Mouse (Mus musculus): ENCODE measurements at regions not wholly inside any gene's neighbourhood (a gene's known extent, or its start where the extent isn't known, plus 50 kb on each side); places are given as distances from the start of the nearest gene placed in this dataset.

DNA sequence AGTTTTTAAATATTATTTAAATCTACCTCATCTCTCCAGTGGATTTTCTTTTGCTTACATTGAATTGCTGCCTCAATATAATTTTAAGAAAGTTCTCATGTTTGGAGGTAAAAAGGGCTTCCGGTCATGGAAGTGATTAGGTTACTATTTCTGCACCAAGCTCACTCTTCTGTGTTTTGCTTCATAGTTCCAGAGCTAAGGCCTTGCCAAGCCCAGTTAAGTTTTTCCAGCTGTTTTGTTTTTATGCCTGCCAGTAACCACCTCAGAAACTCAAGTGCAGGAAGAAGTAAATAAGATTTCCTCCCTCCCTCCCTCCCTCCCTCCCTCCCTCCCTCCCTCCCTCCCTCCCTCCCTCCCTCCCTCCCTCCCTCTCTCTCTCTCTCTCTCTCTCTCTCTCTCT, 2466.1 kb downstream of the Poteg start:
- DNase-seq = peak; percentile 7

DNA sequence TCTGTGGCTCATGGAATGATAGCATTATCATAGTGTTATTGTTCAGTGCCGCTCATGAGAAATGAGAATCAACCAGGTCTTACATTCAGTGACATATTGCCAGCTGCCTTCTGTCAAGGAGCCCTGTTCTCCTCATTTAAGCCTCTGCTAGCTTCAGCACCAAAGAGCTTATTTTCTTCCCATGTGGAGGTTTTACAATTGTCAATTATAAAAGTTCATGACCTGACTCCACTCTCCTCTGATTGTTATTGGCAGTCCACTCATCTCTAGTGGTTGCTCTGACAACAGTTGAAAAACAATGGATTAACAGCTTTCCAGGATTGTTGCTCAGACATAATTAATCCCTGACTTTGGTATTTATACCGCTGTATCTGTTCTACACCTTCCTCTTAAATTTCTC, 2473.0 kb downstream of the Poteg start:
- no peak for DNase-seq

DNA sequence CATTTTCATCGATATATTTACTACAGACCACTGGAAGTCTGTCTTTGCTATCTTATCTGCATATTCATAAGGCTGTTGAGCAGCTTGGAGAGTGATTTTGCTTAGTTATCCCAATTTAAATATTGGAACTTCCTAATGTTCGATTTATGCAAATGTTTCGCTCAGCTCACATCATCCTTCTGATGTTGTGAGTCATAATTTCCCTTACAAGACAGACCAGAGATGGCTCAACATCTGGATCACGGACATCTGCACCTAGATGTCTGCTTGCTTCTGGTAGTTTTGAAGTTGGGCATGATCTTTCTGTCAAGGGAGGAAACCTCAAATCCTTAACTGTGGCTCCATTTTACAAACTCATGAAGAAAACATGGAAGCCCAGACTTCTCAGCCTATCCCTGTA, 2480.8 kb downstream of the Poteg start:
- no peak for DNase-seq

DNA sequence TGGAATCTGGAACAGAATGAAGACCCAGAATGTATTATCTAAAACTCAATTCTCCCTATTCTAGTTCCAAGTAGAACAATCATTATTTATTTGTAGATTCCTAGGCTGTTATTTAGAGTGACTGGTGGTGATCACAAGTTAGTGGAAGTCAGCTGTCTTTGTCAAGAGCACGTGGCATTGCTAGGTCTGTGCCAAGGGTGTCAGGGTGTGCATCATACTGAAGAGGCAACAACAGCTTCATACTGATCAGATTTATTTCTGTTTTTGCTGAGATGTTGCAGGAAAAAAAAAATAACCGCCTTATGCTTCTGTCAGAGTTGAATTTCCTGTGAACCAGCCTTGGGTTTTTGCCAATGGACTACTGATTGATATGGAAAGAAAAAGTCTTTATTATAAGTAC, 2513.9 kb downstream of the Poteg start:
- no peak for DNase-seq

DNA sequence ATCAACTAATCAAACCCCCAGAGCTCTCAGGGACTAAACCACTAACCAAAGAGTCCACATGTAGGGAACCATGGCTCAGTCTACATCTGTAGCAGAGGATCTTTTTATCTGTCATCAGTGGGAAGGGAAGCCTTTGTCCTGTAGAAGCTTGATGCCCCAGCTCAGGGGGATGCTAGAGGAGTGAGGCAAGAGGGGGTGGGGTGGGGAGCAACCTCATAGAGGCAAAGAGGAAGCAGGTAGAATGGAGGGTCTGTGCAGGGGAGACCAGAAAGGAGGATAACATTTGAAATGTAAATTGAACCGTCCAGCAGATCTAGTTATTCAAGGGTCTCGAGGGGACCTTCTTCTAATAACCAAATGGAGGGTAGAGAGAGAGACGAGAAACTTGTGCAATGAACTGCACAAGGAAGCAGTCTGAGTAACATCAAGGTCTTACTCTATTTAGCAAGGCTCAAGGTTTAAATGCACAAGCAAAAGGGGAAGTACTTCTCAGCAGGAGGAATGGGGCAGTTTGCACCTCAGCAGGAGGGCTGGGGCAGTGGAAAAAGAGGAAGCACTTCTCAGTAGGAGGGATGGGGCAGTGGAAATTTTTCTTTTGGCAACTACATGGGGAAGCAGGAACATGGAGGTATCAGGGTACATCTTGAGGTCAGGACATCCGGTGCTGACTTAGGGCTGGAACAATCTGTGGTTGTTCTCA, 2529.3 kb downstream of the Poteg start:
- DNase-seq = no peak

DNA sequence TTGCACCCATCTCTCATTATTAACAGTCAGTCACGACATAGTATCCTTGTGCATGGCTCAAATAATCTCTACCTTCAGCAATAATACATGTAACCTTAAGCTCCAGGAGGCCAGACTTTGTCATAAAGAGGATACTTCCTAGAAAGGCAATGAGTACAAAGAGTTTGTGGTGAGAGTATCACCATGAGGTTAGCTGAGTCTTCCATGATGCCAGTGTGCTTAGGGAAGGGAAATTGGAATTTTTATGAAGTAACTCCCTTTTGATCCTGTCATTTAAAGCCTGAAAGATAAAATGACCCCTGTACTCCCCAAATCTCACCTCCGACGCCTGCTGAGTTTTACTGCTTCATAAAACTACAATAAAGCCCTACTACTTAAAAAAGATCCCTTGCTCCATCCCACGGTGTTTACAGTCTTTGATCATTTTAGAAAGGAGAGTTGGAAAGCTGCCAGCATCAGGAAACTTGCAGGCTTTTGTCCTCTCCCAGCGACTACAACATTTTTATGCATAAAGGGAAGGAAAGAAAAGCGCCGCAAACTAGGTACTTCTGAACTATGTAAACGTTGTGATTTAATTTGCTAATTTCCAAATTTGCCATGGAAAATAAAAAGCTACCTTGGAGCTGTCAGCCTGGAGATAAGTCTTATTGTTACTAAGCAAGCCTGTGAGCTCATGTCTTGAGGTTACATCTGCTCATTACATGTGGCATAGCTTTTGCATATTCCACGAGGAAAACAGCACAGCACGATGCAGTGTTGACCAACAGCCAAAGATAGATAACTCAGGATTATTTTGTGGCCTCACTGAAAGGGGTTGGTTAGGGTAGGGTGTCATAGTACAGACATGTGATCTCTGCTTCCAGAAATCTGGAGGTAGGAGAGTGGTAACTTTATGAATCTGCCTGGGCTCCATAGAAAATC, 2531.4 kb downstream of the Poteg start:
- DNase-seq = peak; percentile 20

DNA sequence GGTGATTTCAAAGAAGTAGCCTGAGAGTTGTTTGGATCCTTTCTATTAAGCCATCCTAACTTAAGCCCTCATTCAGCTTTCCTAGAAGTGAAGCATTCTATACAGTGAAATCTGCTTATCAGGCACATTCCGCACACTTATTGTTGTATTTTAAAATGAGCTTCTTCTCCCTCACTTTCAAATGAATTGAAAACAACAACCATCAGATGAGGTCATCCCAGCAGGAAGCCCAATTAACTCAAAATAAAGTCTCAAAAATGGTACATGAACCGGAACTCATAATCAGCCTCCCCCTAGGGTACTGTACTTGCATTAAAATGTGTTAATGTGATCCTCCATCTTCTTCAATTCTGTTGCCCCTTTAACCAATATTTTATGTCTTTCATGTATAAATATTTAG, 2545.1 kb downstream of the Poteg start:
- no peak for DNase-seq

DNA sequence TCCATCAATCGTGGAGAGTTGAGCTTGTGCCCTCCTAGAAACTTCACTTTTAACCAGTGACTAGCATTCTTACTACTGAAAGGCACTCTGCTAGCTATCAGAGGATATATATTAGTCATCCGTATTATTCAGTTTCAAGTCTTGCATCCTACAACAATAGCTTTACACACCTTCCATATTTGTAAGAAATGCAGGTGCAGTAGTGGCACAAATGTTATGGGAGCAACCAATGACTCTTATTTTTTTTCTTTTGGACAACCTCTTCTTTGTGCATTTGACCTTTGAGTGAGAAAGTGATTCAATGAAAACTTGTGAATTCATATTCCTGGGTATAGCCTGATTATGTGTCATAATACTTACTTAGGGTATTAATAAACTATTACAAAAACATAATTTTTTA, 2551.9 kb downstream of the Poteg start:
- DNase-seq = no peak
